Mouse (Mus musculus) G1E (cell line): Measurements from ENCODE around the gene Tas1r2.

ENCODE experiments used
- CTCF ChIP-seq: IDR thresholded peaks from 2 replicates; pipeline ENCODE4 v1.5.1; 2012; ENCODE audit warnings: low read depth, low read length, inconsistent platforms, mixed read lengths
- GATA1 ChIP-seq: IDR thresholded peaks from 2 replicates; pipeline ENCODE4 v1.6.1; 2012; ENCODE audit warnings: borderline replicate concordance, low read length, inconsistent platforms, mixed read lengths
- POLR2AphosphoS5 ChIP-seq: IDR thresholded peaks from 2 replicates; pipeline ENCODE4 v1.6.1; 2012; ENCODE audit warnings: low read depth, low read length, inconsistent platforms; ENCODE audit not compliant: insufficient replicate concordance

DNA sequence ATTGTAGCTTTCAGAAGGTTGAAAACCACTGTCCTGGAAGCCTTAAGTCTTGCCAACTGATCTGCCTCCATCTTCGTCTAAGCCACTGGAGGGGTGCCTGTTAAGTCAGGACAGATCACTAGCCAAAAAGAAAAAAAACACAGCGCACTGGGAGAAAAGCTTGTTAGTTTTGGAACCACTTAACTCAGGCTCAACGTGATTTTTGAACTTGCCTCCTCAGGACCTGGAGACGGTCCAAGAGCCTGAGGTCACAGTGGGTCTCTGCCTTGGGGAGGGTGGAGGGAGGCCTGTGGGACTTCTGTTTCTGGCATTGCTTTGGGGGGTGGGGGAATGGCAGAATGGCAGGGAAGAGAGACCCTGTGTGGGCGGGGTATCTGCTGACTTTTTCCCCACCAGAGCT, 22.2 kb upstream of the Tas1r2 start:
- no peak for TF ChIP-seq GATA1
- no peak for TF ChIP-seq CTCF
- TF ChIP-seq POLR2AphosphoS5, result no peak
